Mouse (Mus musculus) c-Kit-negative CD71-positive TER-119-positive erythroid progenitor cells, embryonic 14.5 days (primary cell): Measurements from ENCODE around the gene Trip12.
A peak's percentile ranks its signal among the peaks of the same experiment; 100 is the strongest.

Source experiments
- DNase-seq: peaks from one replicate; pipeline ENCODE4 v3.0.0-alpha.2; 2013; ENCODE audit warnings: low read depth, low spot score

Gene Trip12

GRCm38 (mm10) chr1:84860360-84861254 is 20.3 kb upstream of the Trip12 start:
- DNase-seq = no peak

GRCm38 (mm10) chr1:84859597-84859996 is 19.3 kb upstream of the Trip12 start:
- DNase-seq = no peak

GRCm38 (mm10) chr1:84855756-84856155 is 15.4 kb upstream of the Trip12 start:
- no peak for DNase-seq

- no peak for DNase-seq
Observed at GRCm38 (mm10) chr1:84854966-84855365, 14.7 kb upstream of the Trip12 start.

GRCm38 (mm10) chr1:84853721-84854120 is 13.4 kb upstream of the Trip12 start:
- DNase-seq = no peak

- no peak for DNase-seq
Observed at GRCm38 (mm10) chr1:84851512-84852235, 11.4 kb upstream of the Trip12 start.

GRCm38 (mm10) chr1:84850471-84850870 is 10.2 kb upstream of the Trip12 start:
- DNase-seq = no peak

GRCm38 (mm10) chr1:84849804-84850203 is 9.5 kb upstream of the Trip12 start:
- no peak for DNase-seq

GRCm38 (mm10) chr1:84848801-84849455 is 8.6 kb upstream of the Trip12 start:
- no peak for DNase-seq

- DNase-seq = no peak
Observed at GRCm38 (mm10) chr1:84848335-84848734, 8.0 kb upstream of the Trip12 start.

- no peak for DNase-seq
Observed at GRCm38 (mm10) chr1:84847698-84848097, 7.4 kb upstream of the Trip12 start.

- DNase-seq = no peak
Observed at GRCm38 (mm10) chr1:84843366-84843765, 3.0 kb upstream of the Trip12 start.

GRCm38 (mm10) chr1:84841061-84841460 is 745 bp upstream of the Trip12 start:
- DNase-seq = no peak

- peak; percentile 79 for DNase-seq
Observed at GRCm38 (mm10) chr1:84839309-84840017, 853 bp downstream of the Trip12 start, which contains the start of gene Fbxo36. Fbxo36 (plus strand) TSS chr1:84839841.

GRCm38 (mm10) chr1:84838621-84839151 is 1.6 kb downstream of the Trip12 start:
- DNase-seq = no peak

GRCm38 (mm10) chr1:84838156-84838555 is 2.2 kb downstream of the Trip12 start:
- DNase-seq = peak; percentile 26

- DNase-seq = no peak
Observed at GRCm38 (mm10) chr1:84837523-84838145, 2.7 kb downstream of the Trip12 start.

- no peak for DNase-seq
Observed at GRCm38 (mm10) chr1:84825091-84825490, 15.2 kb downstream of the Trip12 start.

- DNase-seq = no peak
Observed at GRCm38 (mm10) chr1:84817596-84817995, 22.7 kb downstream of the Trip12 start.

GRCm38 (mm10) chr1:84803788-84804187 is 36.5 kb downstream of the Trip12 start:
- DNase-seq = no peak

GRCm38 (mm10) chr1:84799166-84799565 is 41.1 kb downstream of the Trip12 start:
- DNase-seq = no peak
